Mouse (Mus musculus): ENCODE data around the gene Lingo2. TPM values are rescaled to one million over a fixed set of nuclear protein-coding genes. Genes with fewer than 3 reads are reported as not detected.

Lingo2 gene
- total RNA-seq, 2 experiments from 2014 or later = not detected

- intact Hi-C loops (cut with DNase I) = no loop called here
- no peak for DNase-seq
- no peak for TF ChIP-seq CTCF (IDR thresholded peaks at IDR 0.05)
- Histone ChIP-seq H3K4me3 (no peak overlapping the region), H3K27ac (no peak overlapping the region)
Observed at GRCm38 (mm10) chr4:35845140-35845539, 1106.4 kb downstream of the Lingo2 start.

DNA sequence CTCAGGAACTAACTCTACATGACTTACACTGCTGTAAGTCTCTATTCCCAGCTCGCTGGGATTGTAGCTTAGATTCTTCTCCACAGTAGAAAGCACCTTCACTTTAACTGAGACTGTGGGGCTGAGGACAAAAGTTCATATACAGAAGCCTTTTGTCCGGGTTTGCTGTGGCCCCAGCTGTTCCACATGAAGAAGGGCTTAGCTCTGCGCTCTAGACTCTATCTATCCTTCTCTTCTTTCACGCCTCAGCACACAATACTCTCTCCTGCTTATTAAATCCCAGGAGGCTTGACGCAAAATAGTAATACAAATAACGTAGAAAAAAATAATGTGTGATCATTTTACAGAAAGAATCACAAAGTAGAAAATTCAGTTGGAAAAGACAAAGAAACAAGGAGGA is 1107.0 kb downstream of the Lingo2 start:
- no peak overlapping the region for H3K27ac ChIP-seq
- H3K4me3 ChIP-seq = no peak overlapping the region
- TF ChIP-seq CTCF (IDR thresholded peaks at IDR 0.05) = no peak
- no peak for DNase-seq
- intact Hi-C loops (cut with DNase I) = no loop called here

- intact Hi-C loops (cut with DNase I) = no loop called here
Observed at GRCm38 (mm10) chr4:35823322-35823870, 1128.2 kb downstream of the Lingo2 start.

DNA sequence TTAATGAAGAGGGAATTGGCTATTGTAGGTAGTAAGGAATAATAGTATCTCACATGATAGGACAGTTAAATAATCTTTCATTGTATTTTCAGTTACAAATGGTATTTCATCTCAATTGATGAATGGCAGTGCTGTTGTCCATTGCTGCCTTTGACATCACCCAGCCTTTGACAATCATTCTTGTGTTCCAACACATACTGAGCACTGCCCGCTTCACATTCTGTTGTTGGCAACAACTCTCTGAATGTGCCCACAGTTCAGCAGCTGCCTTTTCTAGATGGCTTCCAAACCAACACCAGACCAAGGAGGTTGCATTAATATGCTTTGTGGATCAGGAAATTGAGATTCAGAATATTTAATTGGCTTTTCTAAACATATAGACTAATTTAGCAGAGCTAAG is 1130.8 kb downstream of the Lingo2 start:
- intact Hi-C loops (cut with DNase I) = no loop called here
- no peak overlapping the region for H3K27ac ChIP-seq
- H3K4me3 ChIP-seq = no peak overlapping the region
- no peak for TF ChIP-seq CTCF (IDR thresholded peaks at IDR 0.05)
- DNase-seq = no peak

More at GRCm38 (mm10) chr4:35823322-35823870, 1128.2 kb downstream of the Lingo2 start:
- Histone ChIP-seq H3K4me3 (no peak overlapping the region), H3K27ac (no peak overlapping the region)
- no peak for DNase-seq
- no peak for TF ChIP-seq CTCF (IDR thresholded peaks at IDR 0.05)

DNA sequence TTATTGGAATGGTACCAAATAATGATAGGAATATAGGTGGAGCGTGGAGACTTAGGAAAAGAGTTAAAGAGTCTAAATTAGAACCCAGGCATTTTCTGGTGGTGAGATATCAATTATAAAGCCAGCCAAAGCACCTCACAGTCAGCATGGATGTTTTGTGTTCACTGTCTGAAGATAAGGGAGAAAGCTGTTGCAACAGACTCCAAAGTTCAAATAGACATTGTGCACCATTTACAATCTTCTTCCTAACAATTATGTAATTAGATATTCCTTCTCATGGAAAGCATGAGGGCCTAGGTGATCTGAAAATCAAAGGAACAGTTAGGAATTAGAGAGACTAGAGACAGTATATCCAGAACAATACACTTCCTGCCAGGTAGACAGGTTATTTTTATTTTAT is 1136.8 kb downstream of the Lingo2 start:
- DNase-seq = no peak
- no peak for TF ChIP-seq CTCF (IDR thresholded peaks at IDR 0.05)
- no peak overlapping the region for H3K27ac ChIP-seq
- intact Hi-C loops (cut with DNase I) = no loop called here
- no peak overlapping the region for H3K4me3 ChIP-seq

- DNase-seq = no peak
- Histone ChIP-seq H3K27ac (no peak overlapping the region), H3K4me3 (no peak overlapping the region)
- intact Hi-C loops (cut with DNase I) = no loop called here
- no peak for TF ChIP-seq CTCF (IDR thresholded peaks at IDR 0.05)
Observed at GRCm38 (mm10) chr4:35807497-35808210, 1143.9 kb downstream of the Lingo2 start.

GRCm38 (mm10) chr4:35806881-35807464 is 1144.6 kb downstream of the Lingo2 start:
- Histone ChIP-seq H3K4me3 (no peak overlapping the region), H3K27ac (no peak overlapping the region)
- DNase-seq = no peak
- intact Hi-C loops (cut with DNase I) = no loop called here
- TF ChIP-seq CTCF (IDR thresholded peaks at IDR 0.05) = no peak

- no peak overlapping the region for H3K4me3 ChIP-seq
- no peak for TF ChIP-seq CTCF (IDR thresholded peaks at IDR 0.05)
- no peak overlapping the region for H3K27ac ChIP-seq
- DNase-seq = no peak
- intact Hi-C loops (cut with DNase I) = no loop called here
Observed at GRCm38 (mm10) chr4:35784255-35784921, 1167.2 kb downstream of the Lingo2 start.

GRCm38 (mm10) chr4:35770810-35771209 is 1180.7 kb downstream of the Lingo2 start:
- no peak for TF ChIP-seq CTCF (IDR thresholded peaks at IDR 0.05)
- DNase-seq = no peak
- no peak overlapping the region for H3K4me3 ChIP-seq
- no peak overlapping the region for H3K27ac ChIP-seq
- intact Hi-C loops (cut with DNase I) = no loop called here

DNA sequence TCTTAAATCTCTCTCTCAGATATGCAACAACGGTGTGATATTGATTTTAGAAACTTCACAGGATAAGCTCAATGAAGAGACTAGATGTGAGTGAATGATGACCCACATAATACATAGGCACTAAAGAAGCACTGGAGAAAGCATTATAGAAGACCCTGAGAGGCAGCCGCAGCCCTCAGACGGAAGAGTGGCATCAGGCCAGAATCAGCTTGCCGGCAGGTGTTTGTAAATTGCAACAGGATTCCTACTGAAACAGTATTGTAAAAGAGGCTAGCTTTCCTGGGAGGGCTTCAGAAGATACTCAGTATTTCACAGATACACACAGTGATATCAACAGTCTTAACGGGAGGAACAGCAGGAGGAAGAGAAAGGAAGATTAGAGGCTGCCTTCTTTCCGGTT is 1184.6 kb downstream of the Lingo2 start:
- intact Hi-C loops (cut with DNase I) = no loop called here
- Histone ChIP-seq H3K27ac (no peak overlapping the region), H3K4me3 (no peak overlapping the region)
- no peak for DNase-seq
- no peak for TF ChIP-seq CTCF (IDR thresholded peaks at IDR 0.05)

DNA sequence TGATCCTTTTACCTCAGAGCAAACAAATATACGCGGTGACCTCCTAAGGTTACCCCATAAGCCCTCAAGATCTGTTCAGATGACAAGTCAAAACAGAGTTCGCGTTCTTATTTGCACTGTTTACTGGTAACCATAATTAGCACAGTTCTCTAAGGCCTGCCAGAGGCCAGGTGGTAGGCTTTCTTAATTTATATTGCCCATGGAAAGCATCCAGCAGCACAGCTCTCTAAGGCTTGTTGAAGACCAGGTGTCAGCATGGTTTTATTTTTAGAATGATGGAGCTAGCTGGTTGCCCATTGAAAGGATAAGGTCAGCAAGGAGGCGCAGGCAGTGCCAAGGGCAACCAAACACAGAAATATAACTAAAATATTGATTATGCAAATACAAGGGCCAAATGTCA is 1190.4 kb downstream of the Lingo2 start:
- no peak for TF ChIP-seq CTCF (IDR thresholded peaks at IDR 0.05)
- peak; percentile 36 for DNase-seq

GRCm38 (mm10) chr4:35752121-35752860 is 1199.3 kb downstream of the Lingo2 start:
- no peak overlapping the region for H3K4me3 ChIP-seq
- TF ChIP-seq CTCF (IDR thresholded peaks at IDR 0.05) = no peak
- no peak overlapping the region for H3K27ac ChIP-seq
- DNase-seq = no peak
- intact Hi-C loops (cut with DNase I) = no loop called here

More for the DNA sequence above, 1190.4 kb downstream of the Lingo2 start:
- no peak overlapping the region for H3K4me3 ChIP-seq
- peak overlapping the region; percentile 67 for H3K27ac ChIP-seq
- intact Hi-C loops (cut with DNase I) = no loop called here

Data from gastrocnemius, adult 2 months (tissue).